Mouse (Mus musculus): ENCODE data around the gene Palmd. TPM values are rescaled to one million over a fixed set of nuclear protein-coding genes. Genes with fewer than 3 reads are reported as not detected.

Gene Palmd
- polyA plus RNA-seq, 1 experiment from 2014 or later, result 11.5 TPM

GRCm38 (mm10) chr3:116892872-116893271 lies 75.9 kb downstream of the Palmd start:
- no peak overlapping the region for H3K4me3 ChIP-seq (replicated peaks; ENCODE audit: low read depth, low read length)
- no peak for DNase-seq
- WGBS, result 89% methylated on average over 9 of the region's 9 CpGs
- no peaks in the 10 kb centered on the region for H3K9me3 ChIP-seq (ENCODE audit: control insufficient read depth, low read length)
- no peak for ATAC-seq (ENCODE audit: low FRiP score, low TSS enrichment)
- no peaks in the 10 kb centered on the region for H3K4me1 ChIP-seq (ENCODE audit: control insufficient read depth, insufficient read depth, low read length)
- no peak overlapping the region for H3K9ac ChIP-seq (replicated peaks; ENCODE audit: low read length)
- no peaks in the 10 kb centered on the region for H3K36me3 ChIP-seq (ENCODE audit: control insufficient read depth, insufficient read depth, low read length)
- H3K27me3 ChIP-seq (ENCODE audit: control insufficient read depth, insufficient read depth, low read length), result no peaks in the 10 kb centered on the region
- H3K4me2 ChIP-seq (ENCODE audit: low read length), result no peak overlapping the region
- no peak overlapping the region for H3K27ac ChIP-seq (replicated peaks; ENCODE audit: low read depth, low read length)

GRCm38 (mm10) chr3:116892206-116892563 lies 76.6 kb downstream of the Palmd start:
- Histone ChIP-seq H3K27ac (replicated peaks; ENCODE audit: low read depth, low read length) (no peak overlapping the region), H3K4me2 (ENCODE audit: low read length) (peak overlapping the region; percentile 13), H3K9me3 (ENCODE audit: control insufficient read depth, low read length) (no peaks in the 10 kb centered on the region), H3K36me3 (ENCODE audit: control insufficient read depth, insufficient read depth, low read length) (no peaks in the 10 kb centered on the region), H3K4me3 (replicated peaks; ENCODE audit: low read depth, low read length) (no peak overlapping the region), H3K27me3 (ENCODE audit: control insufficient read depth, insufficient read depth, low read length) (no peaks in the 10 kb centered on the region), H3K4me1 (ENCODE audit: control insufficient read depth, insufficient read depth, low read length) (no peaks in the 10 kb centered on the region), H3K9ac (replicated peaks; ENCODE audit: low read length) (no peak overlapping the region)
- 73% methylated on average over 6 of the region's 6 CpGs for WGBS
- ATAC-seq (ENCODE audit: low FRiP score, low TSS enrichment), result no peak
- DNase-seq, result no peak

GRCm38 (mm10) chr3:116891436-116892205 lies 77.2 kb downstream of the Palmd start:
- 43% methylated on average over 17 of the region's 17 CpGs for WGBS
- Histone ChIP-seq H3K36me3 (ENCODE audit: control insufficient read depth, insufficient read depth, low read length) (no peaks in the 10 kb centered on the region), H3K4me3 (replicated peaks; ENCODE audit: low read depth, low read length) (no peak overlapping the region), H3K9me3 (ENCODE audit: control insufficient read depth, low read length) (no peaks in the 10 kb centered on the region), H3K9ac (replicated peaks; ENCODE audit: low read length) (no peak overlapping the region), H3K27me3 (ENCODE audit: control insufficient read depth, insufficient read depth, low read length) (no peaks in the 10 kb centered on the region), H3K4me2 (ENCODE audit: low read length) (peak overlapping the region; percentile 13), H3K27ac (replicated peaks; ENCODE audit: low read depth, low read length) (no peak overlapping the region), H3K4me1 (ENCODE audit: control insufficient read depth, insufficient read depth, low read length) (no peaks in the 10 kb centered on the region)
- ATAC-seq (ENCODE audit: low FRiP score, low TSS enrichment) (no peak), DNase-seq (peak; percentile 61)

GRCm38 (mm10) chr3:116890576-116890975 lies 78.2 kb downstream of the Palmd start:
- WGBS, result 97% methylated on average over 4 of the region's 4 CpGs
- no peaks in the 10 kb centered on the region for H3K9me3 ChIP-seq (ENCODE audit: control insufficient read depth, low read length)
- H3K9ac ChIP-seq (replicated peaks; ENCODE audit: low read length), result no peak overlapping the region
- no peak for DNase-seq
- H3K4me2 ChIP-seq (ENCODE audit: low read length), result no peak overlapping the region
- H3K27ac ChIP-seq (replicated peaks; ENCODE audit: low read depth, low read length), result no peak overlapping the region
- no peak overlapping the region for H3K4me3 ChIP-seq (replicated peaks; ENCODE audit: low read depth, low read length)
- no peaks in the 10 kb centered on the region for H3K4me1 ChIP-seq (ENCODE audit: control insufficient read depth, insufficient read depth, low read length)
- H3K36me3 ChIP-seq (ENCODE audit: control insufficient read depth, insufficient read depth, low read length), result no peaks in the 10 kb centered on the region
- H3K27me3 ChIP-seq (ENCODE audit: control insufficient read depth, insufficient read depth, low read length), result no peaks in the 10 kb centered on the region
- ATAC-seq (ENCODE audit: low FRiP score, low TSS enrichment), result no peak

GRCm38 (mm10) chr3:116889358-116889757 lies 79.4 kb downstream of the Palmd start:
- DNase-seq (no peak), ATAC-seq (ENCODE audit: low FRiP score, low TSS enrichment) (no peak)
- 92% methylated on average over 7 of the region's 7 CpGs for WGBS
- H3K4me1 ChIP-seq (ENCODE audit: control insufficient read depth, insufficient read depth, low read length), result no peaks in the 10 kb centered on the region
- H3K27me3 ChIP-seq (ENCODE audit: control insufficient read depth, insufficient read depth, low read length), result no peaks in the 10 kb centered on the region
- H3K9me3 ChIP-seq (ENCODE audit: control insufficient read depth, low read length), result no peaks in the 10 kb centered on the region
- H3K36me3 ChIP-seq (ENCODE audit: control insufficient read depth, insufficient read depth, low read length), result no peaks in the 10 kb centered on the region
- no peak overlapping the region for H3K4me3 ChIP-seq (replicated peaks; ENCODE audit: low read depth, low read length)
- no peak overlapping the region for H3K4me2 ChIP-seq (ENCODE audit: low read length)
- no peak overlapping the region for H3K27ac ChIP-seq (replicated peaks; ENCODE audit: low read depth, low read length)
- no peak overlapping the region for H3K9ac ChIP-seq (replicated peaks; ENCODE audit: low read length)

GRCm38 (mm10) chr3:116884941-116885340 lies 83.8 kb downstream of the Palmd start:
- 88% methylated on average over 8 of the region's 8 CpGs for WGBS
- no peaks in the 10 kb centered on the region for H3K27me3 ChIP-seq (ENCODE audit: control insufficient read depth, insufficient read depth, low read length)
- H3K4me3 ChIP-seq (replicated peaks; ENCODE audit: low read depth, low read length), result no peak overlapping the region

GRCm38 (mm10) chr3:116882221-116882960 lies 86.4 kb downstream of the Palmd start:
- H3K9ac ChIP-seq (replicated peaks; ENCODE audit: low read length), result no peak overlapping the region
- WGBS, result 93% methylated on average over 14 of the region's 14 CpGs
- no peak overlapping the region for H3K4me2 ChIP-seq (ENCODE audit: low read length)
- H3K27ac ChIP-seq (replicated peaks; ENCODE audit: low read depth, low read length), result no peak overlapping the region
- H3K4me3 ChIP-seq (replicated peaks; ENCODE audit: low read depth, low read length), result no peak overlapping the region
- H3K9me3 ChIP-seq (ENCODE audit: control insufficient read depth, low read length), result no peaks in the 10 kb centered on the region
- no peaks in the 10 kb centered on the region for H3K36me3 ChIP-seq (ENCODE audit: control insufficient read depth, insufficient read depth, low read length)
- DNase-seq, result no peak
- no peaks in the 10 kb centered on the region for H3K27me3 ChIP-seq (ENCODE audit: control insufficient read depth, insufficient read depth, low read length)
- H3K4me1 ChIP-seq (ENCODE audit: control insufficient read depth, insufficient read depth, low read length), result no peaks in the 10 kb centered on the region
- no peak for ATAC-seq (ENCODE audit: low FRiP score, low TSS enrichment)

More at GRCm38 (mm10) chr3:116884941-116885340, 83.8 kb downstream of the Palmd start:
- H3K36me3 ChIP-seq (ENCODE audit: control insufficient read depth, insufficient read depth, low read length), result no peaks in the 10 kb centered on the region
- H3K27ac ChIP-seq (replicated peaks; ENCODE audit: low read depth, low read length), result no peak overlapping the region
- H3K4me2 ChIP-seq (ENCODE audit: low read length), result no peak overlapping the region
- H3K9me3 ChIP-seq (ENCODE audit: control insufficient read depth, low read length), result no peaks in the 10 kb centered on the region
- ATAC-seq (ENCODE audit: low FRiP score, low TSS enrichment), result no peak
- H3K9ac ChIP-seq (replicated peaks; ENCODE audit: low read length), result no peak overlapping the region
- DNase-seq, result no peak
- H3K4me1 ChIP-seq (ENCODE audit: control insufficient read depth, insufficient read depth, low read length), result no peaks in the 10 kb centered on the region

GRCm38 (mm10) chr3:116870372-116870771 lies 98.4 kb downstream of the Palmd start:
- Histone ChIP-seq H3K9me3 (ENCODE audit: control insufficient read depth, low read length) (no peaks in the 10 kb centered on the region), H3K9ac (replicated peaks; ENCODE audit: low read length) (no peak overlapping the region), H3K4me1 (ENCODE audit: control insufficient read depth, insufficient read depth, low read length) (no peaks in the 10 kb centered on the region), H3K4me3 (replicated peaks; ENCODE audit: low read depth, low read length) (no peak overlapping the region), H3K4me2 (ENCODE audit: low read length) (no peak overlapping the region), H3K36me3 (ENCODE audit: control insufficient read depth, insufficient read depth, low read length) (no peaks in the 10 kb centered on the region), H3K27ac (replicated peaks; ENCODE audit: low read depth, low read length) (no peak overlapping the region), H3K27me3 (ENCODE audit: control insufficient read depth, insufficient read depth, low read length) (no peaks in the 10 kb centered on the region)
- WGBS, result 43% methylated on average over 3 of the region's 3 CpGs
- DNase-seq, result no peak
- ATAC-seq (ENCODE audit: low FRiP score, low TSS enrichment), result no peak

All from midbrain, embryonic 14.5 days (tissue).